Mouse (Mus musculus): Measurements from ENCODE around the gene Plod1. TPM values are rescaled to one million over a fixed set of nuclear protein-coding genes. Genes with fewer than 3 reads are reported as not detected.
"Not testable (repeated sequence)": the region's sequence is repeated elsewhere in the genome, so short reads cannot be mapped to it uniquely, and the experiment has no call there.

Gene Plod1
- polyA plus RNA-seq, 1 experiment from 2014 or later: 40.8 TPM

- H3K4me1 ChIP-seq: peaks cover 4% of the 10 kb centered on the region; the same call in 1 of the 2 replicates
- H3K27me3 ChIP-seq (ENCODE audit: insufficient read depth, poor library complexity, severe bottlenecking): no peaks in the 10 kb centered on the region
- no peaks in the 10 kb centered on the region for H3K9me3 ChIP-seq
- DNase-seq (ENCODE audit: low spot score): no peak
- WGBS: 93% methylated on average over 9 of the region's 9 CpGs
- H3K36me3 ChIP-seq: peaks cover 97% of the 10 kb centered on the region
- no peak overlapping the region for H3K27ac ChIP-seq
- H3K4me3 ChIP-seq: no peak overlapping the region
These were observed 58.0 kb downstream of the Plod1 start for GRCm38 (mm10) chr4:147878537-147878936.

- DNase-seq (ENCODE audit: low spot score): no peak
- Histone ChIP-seq H3K27me3 (ENCODE audit: insufficient read depth, poor library complexity, severe bottlenecking) (no peaks in the 10 kb centered on the region), H3K9me3 (no peaks in the 10 kb centered on the region), H3K36me3 (peaks cover 97% of the 10 kb centered on the region), H3K27ac (no peak overlapping the region), H3K4me3 (no peak overlapping the region), H3K4me1 (peaks cover 4% of the 10 kb centered on the region; the same call in 1 of the 2 replicates)
- 83% methylated on average over 4 of the region's 4 CpGs for WGBS
These were observed 60.6 kb downstream of the Plod1 start for GRCm38 (mm10) chr4:147875852-147876575.

DNA sequence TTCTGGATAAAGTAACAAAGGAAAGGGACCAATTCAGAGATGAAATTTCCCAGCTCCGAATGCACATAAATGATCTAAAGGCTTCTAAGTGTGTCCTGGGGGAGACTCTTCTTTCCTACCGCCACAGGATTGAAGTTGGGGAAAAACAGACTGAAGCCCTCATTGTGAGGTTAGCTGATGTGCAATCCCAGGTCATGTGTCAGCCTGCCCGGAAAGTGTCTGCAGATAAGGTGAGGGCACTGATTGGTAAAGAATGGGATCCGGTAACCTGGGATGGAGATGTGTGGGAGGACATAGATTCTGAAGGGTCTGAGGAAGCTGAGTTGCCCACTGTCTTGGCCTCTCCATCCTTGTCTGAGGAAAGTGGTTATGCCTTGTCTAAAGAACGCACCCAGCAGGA, 67.3 kb downstream of the Plod1 start:
- Histone ChIP-seq H3K27ac (peak overlapping the region; percentile 81), H3K4me3 (peak overlapping the region; percentile 89), H3K4me1 (peaks cover 27% of the 10 kb centered on the region), H3K36me3 (peaks cover 54% of the 10 kb centered on the region), H3K9me3 (no peaks in the 10 kb centered on the region), H3K27me3 (ENCODE audit: insufficient read depth, poor library complexity, severe bottlenecking) (no peaks in the 10 kb centered on the region)
- 4% methylated on average over 5 of the region's 5 CpGs for WGBS
- DNase-seq (ENCODE audit: low spot score): no peak

- peak; percentile 99 for DNase-seq (ENCODE audit: low spot score)
- WGBS: under 1% methylated on average over 30 of the region's 30 CpGs
- H3K27me3 ChIP-seq (ENCODE audit: insufficient read depth, poor library complexity, severe bottlenecking): no peaks in the 10 kb centered on the region
- no peaks in the 10 kb centered on the region for H3K9me3 ChIP-seq
- H3K27ac ChIP-seq: peak within 1 kb of the TSS; percentile 85
- peaks cover 53% of the 10 kb centered on the region for H3K36me3 ChIP-seq
- peaks cover 27% of the 10 kb centered on the region for H3K4me1 ChIP-seq
- peak within 1 kb of the TSS; percentile 89 for H3K4me3 ChIP-seq
These were observed 68.0 kb downstream of the Plod1 start, which contains the start of the genes Miip and Fv1 for GRCm38 (mm10) chr4:147868450-147869031. TSS of gene Miip (minus strand) at chr4:147868816. TSS of gene Fv1 (plus strand) at chr4:147868979.

- no peak for DNase-seq (ENCODE audit: low spot score)
- no peaks in the 10 kb centered on the region for H3K27me3 ChIP-seq (ENCODE audit: insufficient read depth, poor library complexity, severe bottlenecking)
- H3K4me1 ChIP-seq: peaks cover 27% of the 10 kb centered on the region
- no peaks in the 10 kb centered on the region for H3K9me3 ChIP-seq
- peaks cover 53% of the 10 kb centered on the region for H3K36me3 ChIP-seq
- H3K27ac ChIP-seq: peak overlapping the region; percentile 85
- peak overlapping the region; percentile 89 for H3K4me3 ChIP-seq
- WGBS: 11% methylated on average over 22 of the region's 22 CpGs
These were observed 68.8 kb downstream of the Plod1 start for GRCm38 (mm10) chr4:147867563-147868449.

- 44% methylated on average over 3 of the region's 3 CpGs for WGBS
- not testable (repeated sequence) for H3K9me3 ChIP-seq; H3K27ac ChIP-seq; H3K4me3 ChIP-seq; DNase-seq (ENCODE audit: low spot score); H3K27me3 ChIP-seq (ENCODE audit: insufficient read depth, poor library complexity, severe bottlenecking)
- peaks cover 27% of the 10 kb centered on the region for H3K4me1 ChIP-seq
- peaks cover 53% of the 10 kb centered on the region for H3K36me3 ChIP-seq
These were observed 69.8 kb downstream of the Plod1 start for GRCm38 (mm10) chr4:147866793-147867192.

DNA sequence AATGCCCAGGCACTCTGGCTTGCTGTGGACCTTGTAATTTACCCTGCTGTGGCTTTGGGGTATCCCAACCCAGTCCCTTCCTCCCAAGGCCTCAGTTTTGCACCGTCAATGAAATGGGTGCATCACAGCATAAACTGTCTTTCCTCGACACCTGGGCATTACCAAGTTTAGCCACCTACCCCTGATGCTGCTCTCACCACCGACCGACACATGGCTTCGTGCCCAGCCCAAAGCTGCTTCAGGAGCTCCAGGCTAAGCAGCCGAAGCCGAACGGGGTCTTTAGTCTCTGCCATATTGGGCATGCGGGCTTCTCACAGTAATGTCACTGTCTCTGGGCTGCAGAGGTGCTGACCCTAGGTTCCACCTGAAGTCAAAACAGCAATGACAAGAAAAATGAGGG, 70.5 kb downstream of the Plod1 start:
- Histone ChIP-seq H3K27me3 (ENCODE audit: insufficient read depth, poor library complexity, severe bottlenecking) (no peaks in the 10 kb centered on the region), H3K4me1 (peaks cover 27% of the 10 kb centered on the region), H3K36me3 (peaks cover 53% of the 10 kb centered on the region), H3K4me3 (no peak overlapping the region), H3K27ac (no peak overlapping the region), H3K9me3 (no peaks in the 10 kb centered on the region)
- whole genome bisulfite sequencing: 96% methylated on average over 9 of the region's 9 CpGs
- no peak for DNase-seq (ENCODE audit: low spot score)

GRCm38 (mm10) chr4:147865651-147866050, 70.9 kb downstream of the Plod1 start:
- no peak overlapping the region for H3K27ac ChIP-seq
- no peak overlapping the region for H3K4me3 ChIP-seq
- H3K36me3 ChIP-seq: peaks cover 55% of the 10 kb centered on the region
- DNase-seq (ENCODE audit: low spot score): no peak
- H3K9me3 ChIP-seq: no peaks in the 10 kb centered on the region
- H3K27me3 ChIP-seq (ENCODE audit: insufficient read depth, poor library complexity, severe bottlenecking): no peaks in the 10 kb centered on the region
- peaks cover 27% of the 10 kb centered on the region for H3K4me1 ChIP-seq
- 91% methylated on average over 6 of the region's 6 CpGs for WGBS

- H3K27ac ChIP-seq: no peak overlapping the region
- peaks cover 61% of the 10 kb centered on the region for H3K36me3 ChIP-seq
- peaks cover 6% of the 10 kb centered on the region for H3K4me1 ChIP-seq
- WGBS: 86% methylated on average over 3 of the region's 3 CpGs
- no peaks in the 10 kb centered on the region for H3K9me3 ChIP-seq
- no peaks in the 10 kb centered on the region for H3K27me3 ChIP-seq (ENCODE audit: insufficient read depth, poor library complexity, severe bottlenecking)
- DNase-seq (ENCODE audit: low spot score): no peak
- H3K4me3 ChIP-seq: no peak overlapping the region
These were observed 74.5 kb downstream of the Plod1 start for GRCm38 (mm10) chr4:147862051-147862450.

Other genes starting within 250 kb of the Plod1 start
- gene Zfp534, start 234.2 kb downstream of the Plod1 start, polyA plus RNA-seq (2016; fragmentation: Nextera tagmentation; extraction: Ambion mirVana): not detected in 2 replicates
- gene Zfp984, start 127.0 kb downstream of the Plod1 start, polyA plus RNA-seq (2016; fragmentation: Nextera tagmentation; extraction: Ambion mirVana): 8.6 and 10.1 TPM in 2 replicates
- gene Zfp933, start 88.4 kb downstream of the Plod1 start, polyA plus RNA-seq (2016; fragmentation: Nextera tagmentation; extraction: Ambion mirVana): 4.7 and 5.4 TPM in 2 replicates
- 36.1 and 49.7 TPM in 2 replicates for gene Miip, start 68.0 kb downstream of the Plod1 start, polyA plus RNA-seq (2016; fragmentation: Nextera tagmentation; extraction: Ambion mirVana)
- gene Fv1, start 67.8 kb downstream of the Plod1 start, polyA plus RNA-seq (2016; fragmentation: Nextera tagmentation; extraction: Ambion mirVana): 8.7 and 8.8 TPM in 2 replicates
- gene Mfn2, start 32.1 kb downstream of the Plod1 start, polyA plus RNA-seq (2016; fragmentation: Nextera tagmentation; extraction: Ambion mirVana): 65.7 and 126 TPM in 2 replicates
- 13.6 and 18.5 TPM in 2 replicates for gene 2510039O18Rik, start 4.1 kb upstream of the Plod1 start, polyA plus RNA-seq (2016; fragmentation: Nextera tagmentation; extraction: Ambion mirVana)
- 124 and 308 TPM in 2 replicates for gene Nppb, start 49.0 kb upstream of the Plod1 start, polyA plus RNA-seq (2016; fragmentation: Nextera tagmentation; extraction: Ambion mirVana)
- gene Nppa, start 64.0 kb upstream of the Plod1 start, polyA plus RNA-seq (2016; fragmentation: Nextera tagmentation; extraction: Ambion mirVana): 2,404 and 4,482 TPM in 2 replicates
- gene Clcn6, start 102.1 kb upstream of the Plod1 start, polyA plus RNA-seq (2016; fragmentation: Nextera tagmentation; extraction: Ambion mirVana): 8.0 and 8.4 TPM in 2 replicates
- 13.5 and 15.6 TPM in 2 replicates for gene Mthfr, start 102.3 kb upstream of the Plod1 start, polyA plus RNA-seq (2016; fragmentation: Nextera tagmentation; extraction: Ambion mirVana)
- gene Agtrap, start 151.3 kb upstream of the Plod1 start, polyA plus RNA-seq (2016; fragmentation: Nextera tagmentation; extraction: Ambion mirVana): 20.8 and 25.5 TPM in 2 replicates
- 43.3 and 51.9 TPM in 2 replicates for gene Mad2l2, start 193.6 kb upstream of the Plod1 start, polyA plus RNA-seq (2016; fragmentation: Nextera tagmentation; extraction: Ambion mirVana)
- gene Draxin, start 193.9 kb upstream of the Plod1 start, polyA plus RNA-seq (2016; fragmentation: Nextera tagmentation; extraction: Ambion mirVana): 0.12 and 0.48 TPM in 2 replicates
- 19.5 and 21.1 TPM in 2 replicates for gene Fbxo6, start 215.4 kb upstream of the Plod1 start, polyA plus RNA-seq (2016; fragmentation: Nextera tagmentation; extraction: Ambion mirVana)
- 13.0 and 23.1 TPM in 2 replicates for gene Fbxo44, start 223.7 kb upstream of the Plod1 start, polyA plus RNA-seq (2016; fragmentation: Nextera tagmentation; extraction: Ambion mirVana)
- gene Fbxo2, start 223.9 kb upstream of the Plod1 start, polyA plus RNA-seq (2016; fragmentation: Nextera tagmentation; extraction: Ambion mirVana): 0.67 and 0.97 TPM in 2 replicates

Measured in heart, embryonic 10.5 days (tissue).